Mouse (Mus musculus) liver, adult 2 months (tissue): ENCODE measurements at regions not wholly inside any gene's neighbourhood (a gene's known extent, or its start where the extent isn't known, plus 50 kb on each side); places are given as distances from the start of the nearest gene placed in this dataset.

Experiments
- DNase-seq: peaks from one replicate; pipeline ENCODE4 v3.0.0-alpha.2; 2011; ENCODE audit warnings: low read depth, low spot score; ENCODE audit errors: extremely low read depth
- H3K27ac ChIP-seq: fragments of 200-500 bp; replicated peaks from 2 replicates; pipeline ENCODE4 v1.5.1; 2012; ENCODE audit warnings: low read depth, mild to moderate bottlenecking, control low read depth, inconsistent platforms, low read length; ENCODE audit not compliant: insufficient read depth
- H3K27me3 ChIP-seq: fragments of 200-500 bp; 2 replicates; pipeline ENCODE4 v1.6.1; 2012; ENCODE audit warnings: mild to moderate bottlenecking, moderate library complexity, low read length, inconsistent platforms; ENCODE audit not compliant: control insufficient read depth, insufficient read depth
- H3K36me3 ChIP-seq: fragments of 200-500 bp; 2 replicates; pipeline ENCODE4 v1.6.1; 2012; ENCODE audit warnings: low read length, inconsistent platforms; ENCODE audit not compliant: control insufficient read depth, insufficient read depth
- H3K4me1 ChIP-seq: fragments of 200-500 bp; 2 replicates; pipeline ENCODE4 v1.6.1; 2011; ENCODE audit warnings: low read length; ENCODE audit not compliant: control insufficient read depth, insufficient read depth
- H3K4me3 ChIP-seq: fragments of 200-500 bp; 2 replicates; pipeline ENCODE4 v1.5.1; 2011; ENCODE audit warnings: low read depth, mild to moderate bottlenecking, control low read depth, low read length, moderate library complexity; ENCODE audit not compliant: insufficient read depth
- H3K79me2 ChIP-seq: fragments of 200-500 bp; 2 replicates; pipeline ENCODE4 v1.6.1; 2012; ENCODE audit warnings: inconsistent platforms, mild to moderate bottlenecking, low read length, moderate library complexity; ENCODE audit not compliant: control insufficient read depth, insufficient read depth
- H3K9ac ChIP-seq: fragments of 200-500 bp; 2 replicates; pipeline ENCODE4 v1.6.1; 2012; ENCODE audit warnings: low read depth, mild to moderate bottlenecking, control low read depth, inconsistent platforms, low read length
- CTCF ChIP-seq: fragments of 200-500 bp; IDR thresholded peaks from 2 replicates; pipeline ENCODE4 v1.5.1; 2011; ENCODE audit warnings: low read depth, low read length, control low read depth
- POLR2A ChIP-seq: fragments of 200-500 bp; IDR thresholded peaks from 2 replicates; pipeline ENCODE4 v1.6.1; 2011; ENCODE audit warnings: low read length, control low read depth; ENCODE audit not compliant: insufficient read depth; ENCODE audit errors: extremely low read depth
- WGBS: fragments of 180-500 bp; shearing (Covaris S2); methylation state at CpG from one replicate; pipeline ENCODE4 v1.1.7; 2018; 5-methylcytosine and 5-hydroxymethylcytosine counted together

DNA sequence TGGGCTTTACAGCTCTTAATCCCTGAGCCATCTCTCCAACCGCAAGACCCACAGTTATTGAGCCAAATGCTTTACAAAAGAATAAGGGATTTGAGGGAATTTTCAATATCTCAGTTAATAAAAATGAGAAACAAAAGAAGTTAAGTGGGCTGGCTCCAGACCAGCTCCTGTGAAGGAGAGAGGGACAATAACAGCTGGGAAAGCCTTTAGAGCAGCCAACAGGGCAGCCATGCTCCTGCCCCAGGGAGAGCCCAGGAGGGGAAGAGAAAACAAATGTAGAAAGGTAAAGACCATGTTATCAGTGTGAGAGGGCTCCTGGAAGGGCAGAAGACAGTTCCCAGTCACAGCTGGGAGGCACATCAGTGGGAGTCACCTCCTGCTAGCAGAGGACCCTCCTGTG is 257.8 kb downstream of the Insig2 start:
- H3K9ac ChIP-seq, result no peak overlapping the region
- H3K4me1 ChIP-seq, result no peaks in the 10 kb centered on the region
- 71% methylated on average over 1 of the region's 1 CpGs for WGBS
- no peaks in the 10 kb centered on the region for H3K27me3 ChIP-seq
- H3K4me3 ChIP-seq, result no peak overlapping the region
- no peaks in the 10 kb centered on the region for H3K79me2 ChIP-seq
- no peak for TF ChIP-seq CTCF
- no peak for TF ChIP-seq POLR2A
- no peak for DNase-seq
- H3K27ac ChIP-seq, result no peak overlapping the region
- no peaks in the 10 kb centered on the region for H3K36me3 ChIP-seq

DNA sequence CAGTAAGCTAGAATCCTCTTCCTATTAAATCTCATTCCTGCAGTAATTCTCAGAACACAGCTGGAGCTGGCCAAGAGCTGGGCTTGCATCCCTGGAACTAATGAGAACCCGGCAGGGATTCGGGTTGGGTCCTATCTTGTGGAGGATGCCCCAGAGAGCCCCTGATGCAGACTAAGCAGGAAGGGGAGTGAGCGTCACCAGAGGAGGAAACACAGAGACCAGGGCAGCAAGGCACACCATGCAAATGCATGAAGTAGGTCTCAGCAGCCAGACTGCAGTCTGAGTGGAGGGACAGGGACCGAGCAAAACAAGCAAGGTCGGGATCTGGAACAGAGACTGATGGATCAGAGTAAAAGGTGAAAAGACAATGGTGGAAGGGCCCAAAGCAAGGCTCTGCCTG is 249.6 kb downstream of the Insig2 start:
- H3K79me2 ChIP-seq, result no peaks in the 10 kb centered on the region
- no peak for DNase-seq
- H3K27ac ChIP-seq, result no peak overlapping the region
- TF ChIP-seq POLR2A, result no peak
- no peak for TF ChIP-seq CTCF
- WGBS, result 40% methylated on average over 5 of the region's 5 CpGs
- H3K27me3 ChIP-seq, result no peaks in the 10 kb centered on the region
- no peak overlapping the region for H3K4me3 ChIP-seq
- no peak overlapping the region for H3K9ac ChIP-seq
- H3K36me3 ChIP-seq, result no peaks in the 10 kb centered on the region
- H3K4me1 ChIP-seq, result no peaks in the 10 kb centered on the region

DNA sequence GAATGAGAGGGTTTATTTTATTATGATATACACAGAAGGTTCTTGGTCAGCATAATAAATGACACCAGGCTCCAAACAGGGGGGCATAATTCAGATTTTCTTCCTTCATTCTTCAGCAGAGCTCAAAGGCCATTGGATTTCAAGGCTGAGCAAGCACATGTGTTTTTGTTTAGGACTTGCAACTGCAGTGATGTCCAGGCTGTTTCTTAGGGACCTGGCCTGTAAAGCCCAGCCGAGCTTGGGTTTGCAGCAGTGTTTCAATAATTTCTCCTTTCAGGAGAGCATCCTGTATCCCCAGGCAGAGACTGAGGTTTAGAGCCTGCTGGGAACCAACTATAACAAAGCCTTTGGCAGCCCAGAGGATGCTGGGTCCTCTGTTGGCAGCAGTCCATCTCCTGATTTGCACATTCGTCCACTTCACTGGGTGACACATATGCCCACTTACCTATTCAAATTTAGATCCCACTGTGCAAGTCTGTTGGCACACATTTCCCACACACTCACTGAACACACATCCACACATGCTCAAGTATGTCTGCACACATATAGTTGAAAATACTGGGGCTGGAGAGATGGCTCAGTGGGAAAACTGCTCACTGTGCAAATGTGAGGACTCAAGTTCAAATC is 247.2 kb downstream of the Insig2 start:
- Histone ChIP-seq H3K4me1 (no peaks in the 10 kb centered on the region), H3K27ac (no peak overlapping the region), H3K9ac (no peak overlapping the region), H3K79me2 (no peaks in the 10 kb centered on the region), H3K4me3 (no peak overlapping the region), H3K36me3 (no peaks in the 10 kb centered on the region), H3K27me3 (no peaks in the 10 kb centered on the region)
- WGBS, result 47% methylated on average over 2 of the region's 2 CpGs
- no peak for DNase-seq
- TF ChIP-seq POLR2A (no peak), CTCF (no peak)

DNA sequence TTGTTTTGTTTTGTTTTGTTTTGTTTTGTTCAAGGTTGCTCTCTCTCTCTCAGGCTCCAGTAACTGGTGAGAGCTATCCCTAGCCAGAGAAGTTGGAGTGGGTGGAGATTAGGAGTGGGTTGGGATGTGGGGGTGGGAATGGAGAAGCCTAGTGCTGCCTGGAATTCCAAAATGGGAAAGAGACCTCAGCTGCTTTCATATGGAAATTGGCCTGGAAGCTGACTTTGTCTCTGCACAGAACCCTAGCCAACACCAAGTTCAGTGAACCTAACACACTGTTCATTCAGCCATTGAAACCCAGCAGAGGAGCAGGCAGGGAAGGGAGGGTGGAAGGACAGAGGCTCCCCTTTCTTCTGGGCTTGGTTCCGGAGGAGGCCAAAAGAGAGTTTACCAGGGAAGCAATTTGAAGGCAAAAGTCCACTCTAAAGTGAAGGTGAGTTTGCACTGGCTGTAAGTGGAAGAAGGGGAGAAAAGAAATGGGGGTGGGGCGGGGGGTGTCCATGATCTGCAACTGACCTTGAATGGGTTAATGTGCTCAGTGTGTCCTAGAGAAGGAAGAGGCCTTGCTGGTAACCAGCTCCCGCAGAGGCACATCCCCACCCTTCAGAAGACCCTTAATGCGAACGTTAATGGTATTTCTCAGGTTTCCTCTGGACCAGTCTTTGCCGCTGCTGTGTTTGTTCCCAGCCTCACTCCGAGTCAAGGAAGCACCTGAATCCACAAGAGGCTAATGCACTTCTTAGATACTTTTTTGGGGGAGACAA is 245.1 kb downstream of the Insig2 start:
- Histone ChIP-seq H3K9ac (no peak overlapping the region), H3K27me3 (no peaks in the 10 kb centered on the region), H3K4me3 (no peak overlapping the region), H3K27ac (no peak overlapping the region), H3K36me3 (no peaks in the 10 kb centered on the region), H3K4me1 (no peaks in the 10 kb centered on the region), H3K79me2 (no peaks in the 10 kb centered on the region)
- peak; percentile 1 for DNase-seq
- TF ChIP-seq POLR2A, result no peak
- TF ChIP-seq CTCF, result no peak
- 31% methylated on average over 7 of the region's 7 CpGs for WGBS

DNA sequence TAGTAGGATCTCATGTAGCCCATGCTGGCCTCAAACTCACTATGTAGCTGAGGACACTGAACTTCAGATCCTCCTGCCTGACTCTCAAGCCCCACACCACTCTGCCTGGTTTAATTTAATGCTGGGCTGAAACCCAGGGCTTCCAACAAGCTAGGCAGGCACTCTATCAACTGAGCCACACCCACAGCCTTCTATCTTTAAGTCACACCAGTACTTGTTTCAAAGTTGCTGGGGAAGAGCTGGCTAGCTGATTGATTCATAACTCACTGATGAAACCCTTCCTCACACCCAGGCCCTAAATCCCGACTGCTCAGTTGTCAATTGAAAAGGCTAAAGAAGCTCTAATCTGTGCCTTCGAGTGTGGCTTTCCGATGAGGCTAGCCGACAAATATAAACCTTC is 241.8 kb downstream of the Insig2 start:
- H3K27ac ChIP-seq, result no peak overlapping the region
- no peak for DNase-seq
- WGBS, result 80% methylated on average over 4 of the region's 4 CpGs
- H3K79me2 ChIP-seq, result no peaks in the 10 kb centered on the region
- no peak overlapping the region for H3K9ac ChIP-seq
- H3K36me3 ChIP-seq, result no peaks in the 10 kb centered on the region
- TF ChIP-seq CTCF, result no peak
- TF ChIP-seq POLR2A, result no peak
- no peaks in the 10 kb centered on the region for H3K27me3 ChIP-seq
- no peak overlapping the region for H3K4me3 ChIP-seq
- H3K4me1 ChIP-seq, result no peaks in the 10 kb centered on the region

DNA sequence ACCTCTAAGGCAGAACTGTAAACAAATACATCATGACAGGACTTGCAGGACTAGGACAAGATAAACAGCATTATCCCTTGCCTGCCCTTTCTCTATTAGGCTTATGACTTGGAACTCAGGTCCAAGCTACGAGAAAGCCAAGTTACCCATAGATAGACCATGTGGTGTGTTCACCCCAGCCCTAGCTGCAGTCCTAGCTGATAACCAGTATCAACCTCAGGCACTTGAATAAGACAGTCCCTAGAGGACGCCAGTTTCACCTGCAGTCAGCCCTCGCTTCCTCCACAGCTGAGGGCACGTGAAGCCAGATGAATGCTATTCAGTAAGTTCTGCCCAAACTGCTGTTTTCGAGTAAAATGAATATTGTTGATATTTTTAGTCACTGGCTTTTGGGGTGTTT is 239.5 kb downstream of the Insig2 start:
- H3K9ac ChIP-seq, result no peak overlapping the region
- no peak for DNase-seq
- TF ChIP-seq POLR2A (no peak), CTCF (no peak)
- H3K4me1 ChIP-seq, result no peaks in the 10 kb centered on the region
- no peak overlapping the region for H3K27ac ChIP-seq
- H3K4me3 ChIP-seq, result no peak overlapping the region
- H3K79me2 ChIP-seq, result no peaks in the 10 kb centered on the region
- no peaks in the 10 kb centered on the region for H3K36me3 ChIP-seq
- 49% methylated on average over 5 of the region's 5 CpGs for WGBS
- no peaks in the 10 kb centered on the region for H3K27me3 ChIP-seq
